Mouse (Mus musculus) forebrain, embryonic 14.5 days (tissue): ENCODE results near the gene Eif5a. TPM values are rescaled to one million over a fixed set of nuclear protein-coding genes. Genes with fewer than 3 reads are reported as not detected.
A peak's percentile ranks its signal among the peaks of the same experiment; 100 is the strongest.
"Not testable (repeated sequence)": the region's sequence is repeated elsewhere in the genome, so short reads cannot be mapped to it uniquely, and the experiment has no call there.

Experiments
- ATAC-seq: fragments of 200-750 bp; cut with Nextera tagmentation; 2 replicates; pipeline ENCODE4 v1.8.0; 2017; ENCODE audit warnings: mild to moderate bottlenecking, moderate library complexity
- DNase-seq: peaks from one replicate; pipeline ENCODE4 v3.0.0-alpha.2; 2015; ENCODE audit warnings: low spot score
- H3K27ac ChIP-seq: fragments of 300-500 bp; sonication (generic); 2 replicates; pipeline ENCODE4 v1.5.1; 2014; ENCODE audit warnings: low read depth, mild to moderate bottlenecking, control low read depth, low read length, moderate library complexity
- H3K27me3 ChIP-seq: fragments of 300-500 bp; sonication (generic); replicated peaks from 2 replicates; pipeline ENCODE4 v1.6.1; 2014; ENCODE audit warnings: low read length, control low read depth, mixed read lengths; ENCODE audit not compliant: control insufficient read depth, insufficient read depth
- H3K36me3 ChIP-seq: fragments of 300-500 bp; sonication (generic); 2 replicates; pipeline ENCODE4 v1.6.1; 2014; ENCODE audit warnings: low read length, control low read depth; ENCODE audit not compliant: control insufficient read depth, insufficient read depth
- H3K4me1 ChIP-seq: fragments of 300-500 bp; sonication (generic); 2 replicates; pipeline ENCODE4 v1.6.1; 2014; ENCODE audit warnings: antibody characterized with exemption, low read length, control low read depth; ENCODE audit not compliant: control insufficient read depth, insufficient read depth
- H3K4me2 ChIP-seq: fragments of 300-500 bp; sonication (generic); 2 replicates; pipeline ENCODE4 v1.6.1; 2014; ENCODE audit warnings: mild to moderate bottlenecking, control low read depth, low read length
- H3K4me3 ChIP-seq: fragments of 300-500 bp; sonication (generic); 2 replicates; pipeline ENCODE4 v1.5.1; 2014; ENCODE audit warnings: low read depth, low read length, control low read depth
- H3K9ac ChIP-seq: fragments of 300-500 bp; sonication (generic); 2 replicates; pipeline ENCODE4 v1.6.1; 2014; ENCODE audit warnings: mild to moderate bottlenecking, low read length, control low read depth, moderate library complexity
- H3K9me3 ChIP-seq: fragments of 300-500 bp; sonication (generic); replicated peaks from 2 replicates; pipeline ENCODE4 v1.6.1; 2016; ENCODE audit warnings: low read length, control low read depth, mixed read lengths; ENCODE audit not compliant: control insufficient read depth
- WGBS: fragments of 180-500 bp; shearing (Covaris S2); extraction: QIAGEN DNeasy Blood & Tissue Kit; methylation state at CpG from one replicate; pipeline ENCODE4 v1.1.7; 2014; 5-methylcytosine and 5-hydroxymethylcytosine counted together
- polyA plus RNA-seq: library from polyadenylated mRNA; unstranded; fragments of >200 nt; fragmentation: Nextera tagmentation; extraction: Ambion mirVana; gene quantifications from 2 replicates; pipeline ENCODE4 v1.2.1, GENCODE M21; 2014

Eif5a gene
- polyA plus RNA-seq, 1 experiment from 2014 or later = 1,277 TPM

GRCm38 (mm10) chr11:69920266-69921031 lies 1.3 kb downstream of the Eif5a start:
- Histone ChIP-seq H3K36me3 (peaks cover 37% of the 10 kb centered on the region), H3K4me1 (peaks cover 16% of the 10 kb centered on the region), H3K9me3 (no peaks in the 10 kb centered on the region), H3K4me3 (peak overlapping the region; percentile 97), H3K27me3 (no peaks in the 10 kb centered on the region), H3K27ac (peak overlapping the region; percentile 93), H3K4me2 (peak overlapping the region; percentile 96), H3K9ac (peak overlapping the region; percentile 93)
- DNase-seq (peak; percentile 28), ATAC-seq (peak; percentile 11)
- under 1% methylated on average over 57 of the region's 65 CpGs for WGBS

- peak; percentile 82 for DNase-seq
- peaks cover 23% of the 10 kb centered on the region for H3K4me1 ChIP-seq
- under 1% methylated on average over 17 of the region's 17 CpGs for WGBS
Measured at GRCm38 (mm10) chr11:69919661-69920265, 2.0 kb downstream of the Eif5a start.

GRCm38 (mm10) chr11:69919053-69919452 lies 2.7 kb downstream of the Eif5a start:
- Histone ChIP-seq H3K9ac (peak overlapping the region; percentile 93), H3K36me3 (peaks cover 46% of the 10 kb centered on the region), H3K27me3 (no peaks in the 10 kb centered on the region), H3K4me1 (peaks cover 28% of the 10 kb centered on the region), H3K9me3 (no peaks in the 10 kb centered on the region), H3K4me3 (peak overlapping the region; percentile 97), H3K27ac (no peak overlapping the region), H3K4me2 (peak overlapping the region; percentile 96)
- no peak for ATAC-seq
- WGBS = 89% methylated on average over 9 of the region's 9 CpGs
- no peak for DNase-seq

More at GRCm38 (mm10) chr11:69919661-69920265, 2.0 kb downstream of the Eif5a start:
- no peaks in the 10 kb centered on the region for H3K9me3 ChIP-seq
- peak overlapping the region; percentile 96 for H3K4me2 ChIP-seq
- peak overlapping the region; percentile 93 for H3K27ac ChIP-seq
- peak overlapping the region; percentile 97 for H3K4me3 ChIP-seq
- H3K9ac ChIP-seq = peak overlapping the region; percentile 93
- no peaks in the 10 kb centered on the region for H3K27me3 ChIP-seq
- ATAC-seq = no peak
- peaks cover 44% of the 10 kb centered on the region for H3K36me3 ChIP-seq

GRCm38 (mm10) chr11:69918118-69918517 lies 3.6 kb downstream of the Eif5a start:
- Histone ChIP-seq H3K9ac (no peak overlapping the region), H3K36me3 (peaks cover 50% of the 10 kb centered on the region), H3K4me1 (peaks cover 32% of the 10 kb centered on the region), H3K4me3 (no peak overlapping the region), H3K27ac (no peak overlapping the region), H3K9me3 (no peaks in the 10 kb centered on the region), H3K4me2 (no peak overlapping the region), H3K27me3 (no peaks in the 10 kb centered on the region)
- ATAC-seq = no peak
- 89% methylated on average over 5 of the region's 5 CpGs for WGBS
- no peak for DNase-seq

GRCm38 (mm10) chr11:69917379-69917948 lies 4.3 kb downstream of the Eif5a start:
- Histone ChIP-seq H3K9me3 (no peaks in the 10 kb centered on the region), H3K27me3 (no peaks in the 10 kb centered on the region), H3K4me2 (no peak overlapping the region), H3K36me3 (peaks cover 57% of the 10 kb centered on the region), H3K4me1 (peaks cover 32% of the 10 kb centered on the region), H3K9ac (no peak overlapping the region), H3K4me3 (no peak overlapping the region), H3K27ac (no peak overlapping the region)
- 84% methylated on average over 8 of the region's 8 CpGs for WGBS
- ATAC-seq (no peak), DNase-seq (no peak)

GRCm38 (mm10) chr11:69916652-69917378 lies 4.9 kb downstream of the Eif5a start:
- DNase-seq, H3K9ac ChIP-seq, H3K4me3 ChIP-seq, H3K27ac ChIP-seq, H3K4me2 ChIP-seq, H3K9me3 ChIP-seq, ATAC-seq, H3K27me3 ChIP-seq: not testable (repeated sequence)
- Histone ChIP-seq H3K36me3 (peaks cover 64% of the 10 kb centered on the region), H3K4me1 (peaks cover 28% of the 10 kb centered on the region)
- WGBS = 56% methylated on average over 7 of the region's 7 CpGs

GRCm38 (mm10) chr11:69915667-69916627 lies 5.8 kb downstream of the Eif5a start:
- WGBS = 65% methylated on average over 5 of the region's 5 CpGs
- Histone ChIP-seq H3K4me2 (no peak overlapping the region), H3K27me3 (no peaks in the 10 kb centered on the region), H3K4me1 (peaks cover 28% of the 10 kb centered on the region), H3K9ac (no peak overlapping the region), H3K36me3 (peaks cover 72% of the 10 kb centered on the region), H3K9me3 (no peaks in the 10 kb centered on the region), H3K4me3 (no peak overlapping the region), H3K27ac (no peak overlapping the region)
- ATAC-seq = no peak
- DNase-seq = no peak

- DNase-seq = no peak
- peak overlapping the region; percentile 80 for H3K4me3 ChIP-seq
- peaks cover 82% of the 10 kb centered on the region for H3K36me3 ChIP-seq
- H3K9me3 ChIP-seq = no peaks in the 10 kb centered on the region
- 43% methylated on average over 9 of the region's 9 CpGs for WGBS
- peaks cover 28% of the 10 kb centered on the region for H3K4me1 ChIP-seq
- no peak overlapping the region for H3K27ac ChIP-seq
- H3K4me2 ChIP-seq = peak overlapping the region; percentile 100
- no peak for ATAC-seq
- H3K27me3 ChIP-seq = no peaks in the 10 kb centered on the region
- peak overlapping the region; percentile 82 for H3K9ac ChIP-seq
Measured at GRCm38 (mm10) chr11:69914917-69915430, 6.8 kb downstream of the Eif5a start.
